Mouse (Mus musculus): ENCODE results near the gene Stoml3.

GRCm38 (mm10) chr3:53475889-53476288, 12.6 kb upstream of the Stoml3 start:
- peak; percentile 44 for TF ChIP-seq CTCF (conservative IDR thresholded peaks at IDR 0.05; ENCODE audit: low read length)
- TF ChIP-seq POU5F1 (IDR thresholded peaks at IDR 0.05; ENCODE audit: borderline replicate concordance, low read length): no peak

Data from E14TG2a.4 (cell line).